Mouse (Mus musculus): Measurements from ENCODE around the gene Col15a1.

GRCm38 (mm10) chr4:47300701-47301100 lies 92.7 kb downstream of the Col15a1 start:
- TF ChIP-seq CTCF (IDR thresholded peaks at IDR 0.05; ENCODE audit: low read depth) (no peak), EP300 (IDR thresholded peaks at IDR 0.05; ENCODE audit: low read depth) (no peak)
